Mouse (Mus musculus): ENCODE measurements around the gene Rabgap1.

- no peak for TF ChIP-seq POLR2A (IDR thresholded peaks at IDR 0.05; ENCODE audit: insufficient read length, low read depth)
- no peak for TF ChIP-seq E2F4 (IDR thresholded peaks at IDR 0.05; ENCODE audit: insufficient read depth)
- TF ChIP-seq POLR2AphosphoS2 (IDR thresholded peaks at IDR 0.05; ENCODE audit: insufficient read length, low read depth), result no peak
- TF ChIP-seq CEBPB (IDR thresholded peaks at IDR 0.05; ENCODE audit: insufficient read depth, poor library complexity, severe bottlenecking), result no peak
- no peak for TF ChIP-seq USF1 (IDR thresholded peaks at IDR 0.05; ENCODE audit: low read depth)
- TF ChIP-seq MAX (IDR thresholded peaks at IDR 0.05; ENCODE audit: low read depth), result no peak
- no peak for TF ChIP-seq TCF3 (IDR thresholded peaks at IDR 0.05; ENCODE audit: insufficient read length, low read depth)
- TF ChIP-seq TCF12 (IDR thresholded peaks at IDR 0.05; ENCODE audit: insufficient read depth, poor library complexity, severe bottlenecking), result no peak
- TF ChIP-seq SRF (IDR thresholded peaks at IDR 0.05; ENCODE audit: control insufficient read depth, insufficient read length, low read depth), result no peak
- TF ChIP-seq REST (IDR thresholded peaks at IDR 0.05; ENCODE audit: insufficient read depth, insufficient read length), result no peak
These were observed 17.6 kb downstream of the Rabgap1 start for GRCm38 (mm10) chr2:37460707-37461106.

All from myocyte (in vitro differentiated cells).